In the genomic region with DNA sequence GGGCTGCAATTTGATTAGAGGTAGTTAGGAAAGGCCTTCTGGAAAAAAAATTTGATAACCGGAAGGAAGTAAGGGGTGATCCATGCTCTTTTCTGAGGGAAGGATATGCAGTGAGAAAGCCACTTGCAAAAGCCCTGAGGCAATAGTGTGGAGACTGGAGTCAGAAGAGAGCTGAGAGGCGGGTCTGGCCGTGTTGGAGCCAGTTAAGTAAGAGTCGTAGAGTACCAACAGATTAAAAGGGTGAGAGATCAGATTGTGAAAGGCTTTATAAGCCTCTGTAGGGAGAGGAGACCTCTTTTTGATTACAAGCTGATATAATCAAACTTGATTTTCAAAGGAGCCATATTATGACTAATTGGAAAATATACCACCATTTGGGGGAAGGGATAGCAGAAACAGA, we compare ENCODE assay signal across 11 mouse cellular contexts. TPM values are rescaled to one million over a fixed set of nuclear protein-coding genes. Genes with fewer than 3 reads are reported as not detected.
DNase-seq lines count a peak whose midpoint lies in the region; ATAC-seq lines count a peak whose summit lies in the region.
"Had no signal": no experiment of that assay in that cellular context is flagged by ENCODE, and none has a peak within 500 bp of the region (broad histone marks: within the 10 kb centered on the region; RNA-seq: fewer than 3 reads in every experiment).

No protein-coding gene starts in this region.

- H3K27ac ChIP-seq in intestine, embryonic 14.5 days (ENCODE audit: low read depth), result no peak overlapping the region
- no peak overlapping the region for H3K27ac ChIP-seq in intestine, embryonic 16.5 days (ENCODE audit: low read length)
- H3K27ac ChIP-seq: limb, embryonic 15.5 days had no signal

- no peak overlapping the region for H3K9ac ChIP-seq in intestine, embryonic 14.5 days (ENCODE audit: low read length)
- no peak overlapping the region for H3K9ac ChIP-seq in intestine, embryonic 16.5 days (ENCODE audit: low read depth, low read length)
- H3K9ac ChIP-seq: limb, embryonic 15.5 days had no signal

- H3K4me2 ChIP-seq in intestine, embryonic 14.5 days (ENCODE audit: low read length), result peak overlapping the region; percentile 1; the same call in 1 of the 2 replicates
- no peak overlapping the region for H3K4me2 ChIP-seq in intestine, embryonic 16.5 days (ENCODE audit: low read depth, low read length)

- H3K36me3 ChIP-seq in intestine, embryonic 14.5 days (ENCODE audit: control insufficient read depth, insufficient read depth, low read length), result no peaks in the 10 kb centered on the region
- H3K36me3 ChIP-seq in intestine, embryonic 16.5 days (ENCODE audit: control insufficient read depth, insufficient read depth, low read length), result no peaks in the 10 kb centered on the region
- H3K36me3 ChIP-seq: limb, embryonic 15.5 days had no signal

- ATAC-seq in intestine, embryonic 14.5 days (replicated peaks; ENCODE audit: low FRiP score, low TSS enrichment, low read depth), result no peak
- no peak for ATAC-seq in intestine, embryonic 16.5 days

- WGBS in intestine, embryonic 14.5 days, result 67% methylated on average over 4 of the region's 4 CpGs
- WGBS in intestine, embryonic 16.5 days, result 59% methylated on average over 4 of the region's 4 CpGs

- no peaks in the 10 kb centered on the region for H3K9me3 ChIP-seq in intestine, embryonic 14.5 days (ENCODE audit: control insufficient read depth, low read length)
- H3K9me3 ChIP-seq in intestine, embryonic 16.5 days (ENCODE audit: control insufficient read depth, low read length), result no peaks in the 10 kb centered on the region
- H3K9me3 ChIP-seq: limb, embryonic 15.5 days had no signal

- H3K4me1 ChIP-seq in intestine, embryonic 14.5 days (replicated peaks; ENCODE audit: control insufficient read depth, insufficient read depth, low read length), result no peaks in the 10 kb centered on the region
- H3K4me1 ChIP-seq in intestine, embryonic 16.5 days (ENCODE audit: control insufficient read depth, insufficient read depth, low read length), result peaks cover 7% of the 10 kb centered on the region; the same call in 1 of the 2 replicates

- no peaks in the 10 kb centered on the region for H3K27me3 ChIP-seq in intestine, embryonic 14.5 days (replicated peaks; ENCODE audit: control insufficient read depth, insufficient read depth, low read length)
- H3K27me3 ChIP-seq in intestine, embryonic 16.5 days (replicated peaks; ENCODE audit: control insufficient read depth, insufficient read depth, low read length), result no peaks in the 10 kb centered on the region
- H3K27me3 ChIP-seq: limb, embryonic 15.5 days had no signal

- no peak overlapping the region for H3K4me3 ChIP-seq in intestine, embryonic 14.5 days (ENCODE audit: low read depth, low read length)
- H3K4me3 ChIP-seq in intestine, embryonic 16.5 days (ENCODE audit: low read length), result no peak overlapping the region

- DNase-seq in intestine, embryonic 14.5 days (ENCODE audit: low spot score), result no peak
- DNase-seq in 3T3-L1 (ENCODE audit: low read depth, low spot score), result peak; percentile 46
- peak; percentile 68 for DNase-seq in adipocyte (ENCODE audit: low spot score)
- peak; percentile 22 for DNase-seq in lung, postnatal 10 days
- DNase-seq in right cerebral cortex, adult 2 months (ENCODE audit: low spot score in 2 of 2), result no peak
- DNase-seq in cerebellum, adult 11-12 months, result no peak
- DNase-seq: cerebellum, postnatal 14 days; heart, postnatal 10 days; thymus, postnatal 4 days had no signal

RNA-seq across cellular contexts. Expression of a gene that starts 1.7 kb away (rescaled TPM):
- 6.5 and 7.2 TPM in 2 replicates for polyA plus RNA-seq in intestine, embryonic 14.5 days (2014; fragmentation: Nextera tagmentation; extraction: Ambion mirVana)
- 2.0 and 3.0 TPM in 2 replicates for polyA plus RNA-seq in intestine, embryonic 16.5 days (2015; fragmentation: Nextera tagmentation; extraction: Ambion mirVana)

Comparison
In these comparisons a context has a peak if more than half of its experiments do, and no peak if none do; other contexts are left out.
1. DNase-seq: peak in 3T3-L1 (single experiment), adipocyte (single experiment) and lung, postnatal 10 days (single experiment); none in intestine, embryonic 14.5 days (single experiment), right cerebral cortex, adult 2 months (0 of 2) and cerebellum, adult 11-12 months (single experiment).